Mouse (Mus musculus) hindbrain, embryonic 10.5 days (tissue): ENCODE results near the gene Sfxn3. TPM values are rescaled to one million over a fixed set of nuclear protein-coding genes. Genes with fewer than 3 reads are reported as not detected.

Experiments used
- DNase-seq: peaks from one replicate; pipeline ENCODE4 v3.0.0-alpha.2; 2017; ENCODE audit warnings: low spot score
- H3K27ac ChIP-seq: fragments of 300-500 bp; sonication (generic); 2 replicates; pipeline ENCODE4 v1.5.1; 2016; ENCODE audit warnings: mild to moderate bottlenecking, moderate library complexity
- H3K27me3 ChIP-seq: fragments of 300-500 bp; sonication (generic); 2 replicates; pipeline ENCODE4 v1.6.1; 2016; ENCODE audit warnings: mild to moderate bottlenecking; ENCODE audit not compliant: poor library complexity, insufficient read depth, severe bottlenecking
- H3K36me3 ChIP-seq: fragments of 300-500 bp; sonication (generic); 2 replicates; pipeline ENCODE4 v1.6.1; 2016; ENCODE audit warnings: mild to moderate bottlenecking, moderate library complexity
- H3K4me1 ChIP-seq: fragments of 300-500 bp; sonication (generic); replicated peaks from 2 replicates; pipeline ENCODE4 v1.6.1; 2016; ENCODE audit warnings: mild to moderate bottlenecking
- H3K4me3 ChIP-seq: fragments of 300-500 bp; sonication (generic); 2 replicates; pipeline ENCODE4 v1.5.1; 2016; ENCODE audit warnings: mild to moderate bottlenecking, moderate library complexity
- H3K9me3 ChIP-seq: fragments of 300-500 bp; sonication (generic); 2 replicates; pipeline ENCODE4 v1.6.1; 2016; ENCODE audit warnings: mild to moderate bottlenecking, moderate library complexity
- WGBS: fragments of 180-500 bp; shearing (Covaris S2); methylation state at CpG from one replicate; pipeline ENCODE4 v1.1.7; 2016; 5-methylcytosine and 5-hydroxymethylcytosine counted together
- polyA plus RNA-seq: library from polyadenylated mRNA; unstranded; fragments of >200 nt; fragmentation: Nextera tagmentation; extraction: Ambion mirVana; gene quantifications from 2 replicates; pipeline ENCODE4 v1.2.1, GENCODE M21; 2016

Gene Sfxn3
- polyA plus RNA-seq, 1 experiment from 2014 or later = 17.8 TPM

GRCm38 (mm10) chr19:45013581-45014225 lies 33.6 kb upstream of the Sfxn3 start:
- H3K36me3 ChIP-seq = peaks cover 40% of the 10 kb centered on the region
- peak overlapping the region; percentile 99; the same call in 1 of the 2 replicates for H3K27ac ChIP-seq
- no peaks in the 10 kb centered on the region for H3K9me3 ChIP-seq
- H3K4me3 ChIP-seq = no peak overlapping the region
- H3K27me3 ChIP-seq = no peaks in the 10 kb centered on the region; the same call in 1 of the 2 replicates
- 65% methylated on average over 6 of the region's 6 CpGs for WGBS
- DNase-seq = no peak
- peaks cover 50% of the 10 kb centered on the region for H3K4me1 ChIP-seq

- H3K27ac ChIP-seq = peak within 1 kb of the TSS; percentile 99
- H3K4me3 ChIP-seq = peak within 1 kb of the TSS; percentile 73
- peaks cover 57% of the 10 kb centered on the region for H3K4me1 ChIP-seq
- WGBS = 8% methylated on average over 10 of the region's 10 CpGs
- H3K27me3 ChIP-seq = no peaks in the 10 kb centered on the region; the same call in 1 of the 2 replicates
- DNase-seq = peak; percentile 40
- H3K36me3 ChIP-seq = peaks cover 34% of the 10 kb centered on the region
- H3K9me3 ChIP-seq = no peaks in the 10 kb centered on the region
Measured at GRCm38 (mm10) chr19:45014335-45014971, 32.9 kb upstream of the Sfxn3 start, which contains the start of gene Lzts2. Lzts2 (plus strand) TSS chr19:45014414.

GRCm38 (mm10) chr19:45014981-45015402 lies 32.3 kb upstream of the Sfxn3 start:
- WGBS = under 1% methylated on average over 25 of the region's 25 CpGs
- DNase-seq = peak; percentile 49
- peak overlapping the region; percentile 73 for H3K4me3 ChIP-seq
- H3K9me3 ChIP-seq = no peaks in the 10 kb centered on the region
- peaks cover 63% of the 10 kb centered on the region for H3K4me1 ChIP-seq
- H3K27ac ChIP-seq = peak overlapping the region; percentile 99
- H3K36me3 ChIP-seq = peaks cover 29% of the 10 kb centered on the region
- H3K27me3 ChIP-seq = no peaks in the 10 kb centered on the region; the same call in 1 of the 2 replicates

GRCm38 (mm10) chr19:45015518-45016281 lies 31.6 kb upstream of the Sfxn3 start:
- Histone ChIP-seq H3K27ac (peak overlapping the region; percentile 99), H3K4me3 (peak overlapping the region; percentile 73), H3K9me3 (no peaks in the 10 kb centered on the region), H3K27me3 (no peaks in the 10 kb centered on the region; the same call in 1 of the 2 replicates), H3K36me3 (peaks cover 27% of the 10 kb centered on the region), H3K4me1 (peaks cover 70% of the 10 kb centered on the region)
- WGBS = under 1% methylated on average over 34 of the region's 34 CpGs
- peak; percentile 42 for DNase-seq

- no peaks in the 10 kb centered on the region; the same call in 1 of the 2 replicates for H3K27me3 ChIP-seq
- H3K9me3 ChIP-seq = no peaks in the 10 kb centered on the region
- H3K4me3 ChIP-seq = peak overlapping the region; percentile 73
- WGBS = 1% methylated on average over 18 of the region's 18 CpGs
- peak overlapping the region; percentile 99 for H3K27ac ChIP-seq
- peaks cover 27% of the 10 kb centered on the region for H3K36me3 ChIP-seq
- peak; percentile 79 for DNase-seq
- peaks cover 78% of the 10 kb centered on the region for H3K4me1 ChIP-seq
Measured at GRCm38 (mm10) chr19:45016341-45017215, 30.7 kb upstream of the Sfxn3 start.

GRCm38 (mm10) chr19:45017216-45017771 lies 30.0 kb upstream of the Sfxn3 start:
- DNase-seq = peak; percentile 93
- Histone ChIP-seq H3K27ac (peak overlapping the region; percentile 99), H3K9me3 (no peaks in the 10 kb centered on the region), H3K4me1 (peaks cover 80% of the 10 kb centered on the region), H3K36me3 (peaks cover 27% of the 10 kb centered on the region), H3K27me3 (no peaks in the 10 kb centered on the region; the same call in 1 of the 2 replicates), H3K4me3 (peak overlapping the region; percentile 73)
- 0% methylated on average over 21 of the region's 27 CpGs for WGBS

GRCm38 (mm10) chr19:45017909-45018308 lies 29.4 kb upstream of the Sfxn3 start:
- Histone ChIP-seq H3K4me1 (peaks cover 75% of the 10 kb centered on the region), H3K27me3 (no peaks in the 10 kb centered on the region; the same call in 1 of the 2 replicates), H3K27ac (peak overlapping the region; percentile 99), H3K4me3 (peak overlapping the region; percentile 73), H3K36me3 (peaks cover 27% of the 10 kb centered on the region), H3K9me3 (no peaks in the 10 kb centered on the region)
- WGBS = 0% methylated on average over 44 of the region's 48 CpGs
- peak; percentile 86 for DNase-seq

- DNase-seq = peak; percentile 58
- H3K27ac ChIP-seq = peak overlapping the region; percentile 99
- H3K36me3 ChIP-seq = peaks cover 32% of the 10 kb centered on the region
- H3K9me3 ChIP-seq = no peaks in the 10 kb centered on the region
- H3K4me1 ChIP-seq = peaks cover 75% of the 10 kb centered on the region
- H3K4me3 ChIP-seq = peak overlapping the region; percentile 73
- under 1% methylated on average over 13 of the region's 13 CpGs for WGBS
- H3K27me3 ChIP-seq = no peaks in the 10 kb centered on the region; the same call in 1 of the 2 replicates
Measured at GRCm38 (mm10) chr19:45018351-45018831, 28.9 kb upstream of the Sfxn3 start.

- Histone ChIP-seq H3K4me1 (peaks cover 67% of the 10 kb centered on the region), H3K36me3 (peaks cover 51% of the 10 kb centered on the region), H3K4me3 (peak overlapping the region; percentile 29; the same call in 1 of the 2 replicates), H3K9me3 (no peaks in the 10 kb centered on the region), H3K27me3 (no peaks in the 10 kb centered on the region; the same call in 1 of the 2 replicates), H3K27ac (0 out of 2 replicates have a peak overlapping the region, but pooled peaks have one; percentile 1)
- 72% methylated on average over 6 of the region's 6 CpGs for WGBS
- DNase-seq = no peak
Measured at GRCm38 (mm10) chr19:45020348-45020747, 27.0 kb upstream of the Sfxn3 start.

- no peak for DNase-seq
- Histone ChIP-seq H3K4me3 (peak overlapping the region; percentile 23; the same call in 1 of the 2 replicates), H3K4me1 (peaks cover 64% of the 10 kb centered on the region), H3K9me3 (no peaks in the 10 kb centered on the region), H3K27ac (peak overlapping the region; percentile 42; the same call in 1 of the 2 replicates), H3K27me3 (no peaks in the 10 kb centered on the region; the same call in 1 of the 2 replicates), H3K36me3 (peaks cover 61% of the 10 kb centered on the region)
- WGBS = 92% methylated on average over 15 of the region's 15 CpGs
Measured at GRCm38 (mm10) chr19:45021362-45021761, 25.9 kb upstream of the Sfxn3 start.

- Histone ChIP-seq H3K4me1 (peaks cover 70% of the 10 kb centered on the region), H3K36me3 (peaks cover 88% of the 10 kb centered on the region)
- 87% methylated on average over 11 of the region's 11 CpGs for WGBS
Measured at GRCm38 (mm10) chr19:45023993-45024392, 23.3 kb upstream of the Sfxn3 start.

More at GRCm38 (mm10) chr19:45023993-45024392, 23.3 kb upstream of the Sfxn3 start:
- no peaks in the 10 kb centered on the region for H3K27me3 ChIP-seq
- DNase-seq = no peak
- H3K9me3 ChIP-seq = no peaks in the 10 kb centered on the region
- H3K27ac ChIP-seq = peak overlapping the region; percentile 45; the same call in 1 of the 2 replicates
- no peak overlapping the region for H3K4me3 ChIP-seq
